Mouse (Mus musculus) G1E (cell line): ENCODE measurements at regions not wholly inside any gene's neighbourhood (a gene's known extent, or its start where the extent isn't known, plus 50 kb on each side); places are given as distances from the start of the nearest gene placed in this dataset.

Experiments used
- ATAC-seq: 2 replicates; pipeline ENCODE4 v1.8.0; 2016; ENCODE audit warnings: mild to moderate bottlenecking; ENCODE audit not compliant: insufficient number of reproducible peaks, poor library complexity, low FRiP score, severe bottlenecking; ENCODE audit errors: extremely low read depth
- DNase-seq: peaks from one replicate; pipeline ENCODE4 v3.0.0; 2012; ENCODE audit warnings: low spot score
- H3K27me3 ChIP-seq: 2 replicates; pipeline ENCODE4 v1.6.1; 2012; ENCODE audit warnings: mild to moderate bottlenecking, low read length, inconsistent platforms; ENCODE audit not compliant: insufficient read depth
- H3K36me3 ChIP-seq: replicated peaks from 2 replicates; pipeline ENCODE3; 2012; ENCODE audit warnings: mild to moderate bottlenecking, inconsistent platforms
- H3K4me1 ChIP-seq: 2 replicates; pipeline ENCODE4 v1.6.1; 2012; ENCODE audit warnings: low read depth, low read length, inconsistent platforms, mixed read lengths; ENCODE audit not compliant: insufficient read depth
- H3K4me3 ChIP-seq: 2 replicates; pipeline ENCODE4 v1.5.1; 2012; ENCODE audit warnings: low read depth, mild to moderate bottlenecking, inconsistent platforms, low read length, moderate library complexity, mixed read lengths
- H3K9me3 ChIP-seq: replicated peaks from 2 replicates; pipeline ENCODE4 v1.6.1; 2012; ENCODE audit warnings: inconsistent platforms
- CTCF ChIP-seq: IDR thresholded peaks from 2 replicates; pipeline ENCODE4 v1.5.1; 2012; ENCODE audit warnings: low read depth, low read length, inconsistent platforms, mixed read lengths
- GATA1 ChIP-seq: IDR thresholded peaks from 2 replicates; pipeline ENCODE4 v1.6.1; 2012; ENCODE audit warnings: borderline replicate concordance, low read length, inconsistent platforms, mixed read lengths
- GATA2 ChIP-seq: IDR thresholded peaks from 2 replicates; pipeline ENCODE4 v1.6.1; 2012; ENCODE audit warnings: low read depth, low read length, inconsistent platforms, borderline replicate concordance
- POLR2AphosphoS5 ChIP-seq: IDR thresholded peaks from 2 replicates; pipeline ENCODE4 v1.6.1; 2012; ENCODE audit warnings: low read depth, low read length, inconsistent platforms; ENCODE audit not compliant: insufficient replicate concordance
- TAL1 ChIP-seq: conservative IDR thresholded peaks from 2 replicates; pipeline ENCODE4 v1.6.1; 2012; ENCODE audit warnings: low read depth, low read length, inconsistent platforms, mixed read lengths

DNA sequence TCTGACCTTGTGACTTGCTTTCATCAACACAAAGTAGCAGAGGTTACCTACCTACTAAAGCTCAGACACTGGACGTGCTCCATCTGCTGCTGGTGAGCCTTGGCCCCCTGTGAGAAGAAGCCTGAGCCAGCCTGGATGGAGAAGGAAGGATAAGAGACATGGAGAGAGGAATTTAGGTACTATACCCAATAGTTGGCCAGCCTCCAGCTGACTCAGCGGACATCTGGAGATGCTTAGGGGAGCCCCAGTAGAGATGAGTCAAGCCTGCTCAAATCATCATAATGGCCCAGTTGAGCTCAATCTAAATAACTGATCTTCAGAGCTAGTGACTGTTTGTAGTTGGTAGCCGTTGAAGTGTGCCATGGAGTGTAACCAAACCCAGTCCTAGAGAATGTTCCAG, 53.7 kb upstream of the Ripply2 start:
- H3K4me3 ChIP-seq = no peak overlapping the region
- H3K27me3 ChIP-seq = no peaks in the 10 kb centered on the region; the same call in 1 of the 2 replicates
- DNase-seq (no peak), ATAC-seq (no peak)
- H3K9me3 ChIP-seq = no peaks in the 10 kb centered on the region
- no peak for TF ChIP-seq GATA2
- no peak for TF ChIP-seq POLR2AphosphoS5
- no peak for TF ChIP-seq GATA1
- no peak for TF ChIP-seq CTCF
- TF ChIP-seq TAL1 = no peak
- no peaks in the 10 kb centered on the region for H3K4me1 ChIP-seq
- H3K36me3 ChIP-seq = no peaks in the 10 kb centered on the region

DNA sequence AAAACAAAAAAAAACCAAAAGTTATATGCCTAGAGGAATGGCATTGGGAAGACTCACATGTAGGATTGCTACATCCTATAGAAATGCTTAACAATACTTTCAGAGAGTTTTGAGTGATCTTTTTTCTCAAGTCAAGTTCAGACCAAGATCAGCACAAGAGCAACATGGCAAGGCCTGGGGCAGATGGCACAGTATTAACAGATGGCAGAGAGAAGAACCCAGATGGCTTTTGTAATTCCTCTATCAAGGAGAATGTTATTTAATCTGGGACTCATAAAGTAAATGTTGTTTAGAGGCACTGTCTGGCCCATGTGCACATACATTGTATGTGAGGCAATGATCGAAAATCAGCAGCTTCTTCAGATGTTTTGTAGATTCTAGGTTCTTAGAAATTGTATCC, 58.3 kb upstream of the Ripply2 start:
- TF ChIP-seq TAL1 = no peak
- no peak for TF ChIP-seq GATA1
- no peak for TF ChIP-seq GATA2
- no peak for TF ChIP-seq POLR2AphosphoS5
- no peak for TF ChIP-seq CTCF
- no peaks in the 10 kb centered on the region for H3K4me1 ChIP-seq
- H3K4me3 ChIP-seq = no peak overlapping the region
- no peak for ATAC-seq
- no peaks in the 10 kb centered on the region for H3K27me3 ChIP-seq
- no peaks in the 10 kb centered on the region for H3K36me3 ChIP-seq
- no peaks in the 10 kb centered on the region for H3K9me3 ChIP-seq
- DNase-seq = no peak

DNA sequence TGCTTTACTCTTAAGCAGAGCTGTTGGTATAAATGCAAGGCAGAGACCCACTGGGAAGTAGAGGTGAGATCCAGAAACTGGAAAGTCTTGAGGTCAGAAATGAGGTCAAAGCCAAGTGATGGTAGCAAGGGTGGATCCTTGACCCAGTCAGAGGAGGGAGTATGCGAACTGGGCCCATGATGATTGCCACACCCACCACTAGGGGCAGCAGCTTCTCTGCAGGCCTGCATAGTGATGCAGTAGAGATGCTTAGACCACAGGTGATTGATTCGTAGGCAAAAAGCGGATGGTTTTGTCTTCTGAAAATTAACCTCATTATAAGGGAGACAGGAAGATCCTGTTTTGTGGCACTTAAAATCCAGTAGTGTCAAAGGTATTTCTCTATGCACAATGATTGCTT, 59.6 kb upstream of the Ripply2 start:
- TF ChIP-seq GATA2 (no peak), CTCF (peak; percentile 65)
- Histone ChIP-seq H3K9me3 (no peaks in the 10 kb centered on the region), H3K36me3 (no peaks in the 10 kb centered on the region), H3K4me3 (no peak overlapping the region), H3K4me1 (no peaks in the 10 kb centered on the region), H3K27me3 (no peaks in the 10 kb centered on the region)
- ATAC-seq (no peak), DNase-seq (no peak)

DNA sequence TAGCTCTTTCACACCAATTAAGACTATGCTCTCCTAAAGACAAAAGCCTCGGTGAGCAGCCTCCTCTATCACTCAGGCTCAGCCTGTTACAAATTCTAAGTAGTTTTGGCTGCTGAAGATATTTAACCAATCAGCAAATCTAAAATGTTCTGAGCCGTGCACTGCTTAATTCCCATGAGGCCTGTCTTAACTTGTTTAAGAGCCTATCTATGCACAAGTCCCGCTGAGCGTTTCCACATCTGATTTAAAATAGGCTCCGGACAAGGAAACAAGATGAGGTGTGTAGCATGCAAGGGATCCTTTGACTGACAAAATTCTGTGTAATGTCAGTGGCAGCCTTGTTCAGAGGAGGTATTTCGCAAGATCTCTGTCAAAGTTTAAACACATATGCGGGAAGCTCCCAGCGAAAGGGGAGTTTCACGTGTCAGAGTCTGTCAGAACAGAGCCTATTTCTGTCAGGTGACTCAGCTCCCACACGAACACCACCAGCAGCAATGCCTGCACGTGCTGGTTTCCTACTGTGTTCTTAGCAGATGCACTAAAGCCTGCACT, 63.3 kb upstream of the Ripply2 start:
- TF ChIP-seq GATA1 (no peak), POLR2AphosphoS5 (no peak), TAL1 (no peak), GATA2 (no peak), CTCF (no peak)
- Histone ChIP-seq H3K4me3 (no peak overlapping the region), H3K36me3 (no peaks in the 10 kb centered on the region), H3K9me3 (no peaks in the 10 kb centered on the region), H3K4me1 (no peaks in the 10 kb centered on the region), H3K27me3 (no peaks in the 10 kb centered on the region)
- no peak for ATAC-seq
- no peak for DNase-seq

DNA sequence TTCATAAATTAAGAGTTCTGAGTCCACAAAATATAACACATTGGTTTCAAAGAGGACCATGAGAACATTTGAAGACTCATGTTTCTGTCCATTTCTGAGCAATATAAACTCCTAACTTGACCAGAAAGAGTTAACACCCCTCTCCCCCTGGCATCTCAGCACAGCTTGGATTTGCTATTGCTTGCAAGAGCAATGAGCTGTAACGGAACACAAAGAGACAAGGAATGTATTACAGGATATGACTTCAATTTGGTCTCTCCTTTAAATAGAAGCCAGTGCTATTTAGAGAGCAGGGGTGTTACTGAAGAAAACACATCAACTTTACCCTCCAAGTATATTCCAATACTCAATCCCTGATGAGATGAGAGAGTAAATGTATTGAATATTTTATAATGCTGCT, 65.5 kb upstream of the Ripply2 start:
- no peaks in the 10 kb centered on the region for H3K27me3 ChIP-seq
- no peak overlapping the region for H3K4me3 ChIP-seq
- TF ChIP-seq POLR2AphosphoS5 (no peak), CTCF (no peak), GATA2 (no peak)
- H3K4me1 ChIP-seq = no peaks in the 10 kb centered on the region
- H3K9me3 ChIP-seq = no peaks in the 10 kb centered on the region
- no peak for ATAC-seq
- DNase-seq = no peak
- no peaks in the 10 kb centered on the region for H3K36me3 ChIP-seq

DNA sequence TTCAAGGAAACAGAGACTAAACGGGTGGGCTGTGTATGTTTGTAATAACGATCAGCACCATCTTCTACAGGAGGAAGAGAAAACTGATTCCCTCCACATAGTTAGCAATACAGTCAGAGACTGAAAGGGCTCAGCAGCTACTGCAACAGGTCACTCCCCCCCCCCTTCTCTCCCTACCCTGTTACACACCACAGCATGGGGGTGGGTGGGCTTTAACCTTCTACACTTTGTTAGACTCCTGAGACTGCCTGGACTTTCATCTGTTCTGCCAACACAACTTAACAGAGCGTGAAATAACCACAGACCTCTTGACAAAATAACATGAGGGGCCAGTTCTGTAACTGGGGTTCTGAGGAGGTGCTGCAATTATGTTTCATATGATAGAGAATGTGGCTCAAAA, 50.7 kb upstream of the Snap91 start:
- Histone ChIP-seq H3K27me3 (no peaks in the 10 kb centered on the region), H3K4me3 (no peak overlapping the region), H3K36me3 (no peaks in the 10 kb centered on the region), H3K9me3 (no peaks in the 10 kb centered on the region), H3K4me1 (no peaks in the 10 kb centered on the region)
- TF ChIP-seq CTCF (no peak), GATA1 (no peak), POLR2AphosphoS5 (no peak), TAL1 (no peak), GATA2 (no peak)
- ATAC-seq (no peak), DNase-seq (no peak)
